Comparison of ENCODE assay signal across 7 mouse cellular contexts in the genomic region with DNA sequence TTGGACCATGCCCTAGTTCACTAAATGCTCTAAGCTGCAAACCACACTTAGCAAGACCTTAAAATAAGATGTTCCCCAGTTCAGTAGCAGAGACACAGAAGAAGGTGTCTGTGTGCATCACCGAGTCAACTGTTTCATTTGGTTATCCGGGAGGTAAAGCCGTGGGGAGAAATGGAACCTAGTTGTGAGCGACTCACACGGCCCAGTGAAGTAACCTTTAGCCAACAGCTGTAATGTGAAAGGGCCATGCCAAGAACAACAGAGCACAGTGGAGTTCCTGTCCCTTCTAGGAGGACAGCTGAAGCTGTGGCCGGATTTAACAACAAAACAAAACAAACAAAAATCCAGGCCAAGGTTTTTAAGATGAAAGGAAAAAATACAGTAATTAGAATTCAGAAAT. TPM values are rescaled to one million over a fixed set of nuclear protein-coding genes. Genes with fewer than 3 reads are reported as not detected.
DNase-seq lines count a peak whose midpoint lies in the region; ATAC-seq and TF ChIP-seq lines count a peak whose summit lies in the region.

No protein-coding gene starts in this region.

- ATAC-seq in heart, embryonic 14.5 days (ENCODE audit: insufficient number of reproducible peaks, insufficient read depth, low FRiP score, low read depth): no peak
- no peak for ATAC-seq in liver, embryonic 14.5 days (ENCODE audit: insufficient read depth)

- peak overlapping the region; percentile 79 for H3K9ac ChIP-seq in heart, embryonic 14.5 days (ENCODE audit: low read length)
- no peak overlapping the region for H3K9ac ChIP-seq in liver, embryonic 14.5 days (replicated peaks)

- 51% methylated on average over 6 of the region's 6 CpGs for WGBS in heart, embryonic 14.5 days
- WGBS in liver, embryonic 14.5 days (ENCODE audit: insufficient replicate concordance): 63% methylated on average over 6 of the region's 6 CpGs

- H3K9me3 ChIP-seq in heart, embryonic 14.5 days (ENCODE audit: control insufficient read depth, low read length): no peaks in the 10 kb centered on the region
- H3K9me3 ChIP-seq in liver, embryonic 14.5 days (ENCODE audit: control insufficient read depth, low read length): no peaks in the 10 kb centered on the region

- TF ChIP-seq CTCF in liver, embryonic 14.5 days (IDR thresholded peaks at IDR 0.05; ENCODE audit: low read depth): no peak

- DNase-seq in 3134 (ENCODE audit: extremely low read depth, insufficient read length, low spot score): peak; percentile 38
- peak; percentile 54 for DNase-seq in NIH3T3 (ENCODE audit: low read depth)
- DNase-seq in liver, embryonic 14.5 days (ENCODE audit: low read depth in 3 of 3, low spot score in 3 of 3): no peak
- no peak for DNase-seq in ovary, postnatal 14 days (ENCODE audit: low spot score)
- no peak for DNase-seq in urinary bladder, postnatal 14 days (ENCODE audit: low spot score)
- DNase-seq in spleen, adult 18-20 months: no peak

- peak overlapping the region; percentile 70 to 72 for H3K27ac ChIP-seq in heart, embryonic 14.5 days (replicated peaks in 1 of 2; ENCODE audit: control insufficient read depth in 1 of 2, insufficient read depth in 1 of 2, low read depth in 2 of 2, low read length in 2 of 2)
- no peak overlapping the region for H3K27ac ChIP-seq in liver, embryonic 14.5 days

- peaks cover 6 to 9% of the 10 kb centered on the region in 2 experiments; a peak in 2 of 4 replicates for H3K4me1 ChIP-seq in heart, embryonic 14.5 days (ENCODE audit: control insufficient read depth in 2 of 2, insufficient read depth in 2 of 2, low read length in 2 of 2)
- H3K4me1 ChIP-seq in liver, embryonic 14.5 days (replicated peaks; ENCODE audit: control insufficient read depth in 2 of 2, insufficient read depth in 2 of 2, low read length in 1 of 2): no peaks in the 10 kb centered on the region

- no peaks in the 10 kb centered on the region for H3K36me3 ChIP-seq in heart, embryonic 14.5 days (ENCODE audit: control insufficient read depth, insufficient read depth, low read length)
- no peaks in the 10 kb centered on the region for H3K36me3 ChIP-seq in liver, embryonic 14.5 days (replicated peaks; ENCODE audit: control insufficient read depth, insufficient read depth, low read depth)

- H3K4me3 ChIP-seq in heart, embryonic 14.5 days (ENCODE audit: control insufficient read depth in 1 of 2, insufficient read depth in 1 of 2, low read depth in 1 of 2, low read length in 2 of 2): peak overlapping the region; percentile 12 to 52; a peak in 3 of 4 replicates
- H3K4me3 ChIP-seq in liver, embryonic 14.5 days (ENCODE audit: insufficient read depth in 1 of 2, low read depth in 2 of 2, low read length in 2 of 2): no peak overlapping the region

- peak overlapping the region; percentile 78 for H3K4me2 ChIP-seq in heart, embryonic 14.5 days (ENCODE audit: low read length)
- peak overlapping the region; percentile 30 for H3K4me2 ChIP-seq in liver, embryonic 14.5 days (ENCODE audit: low read depth)

- TF ChIP-seq EP300 in liver, embryonic 14.5 days (IDR thresholded peaks at IDR 0.05; ENCODE audit: low read depth): no peak

- no peaks in the 10 kb centered on the region for H3K27me3 ChIP-seq in heart, embryonic 14.5 days (ENCODE audit: control insufficient read depth, insufficient read depth, low read length)
- no peaks in the 10 kb centered on the region for H3K27me3 ChIP-seq in liver, embryonic 14.5 days (ENCODE audit: control insufficient read depth, insufficient read depth, low read length)

RNA-seq across cellular contexts. Expression of a gene that starts 1.3 kb away (rescaled TPM):
- not detected in 2 replicates for polyA plus RNA-seq in heart, embryonic 14.5 days (2014; fragmentation: Nextera tagmentation; extraction: Ambion mirVana)
- polyA plus RNA-seq in liver, embryonic 14.5 days (2012; rRNA removed): not detected in 2 replicates
- not detected in 2 replicates for polyA plus RNA-seq in liver, embryonic 14.5 days (2014; fragmentation: Nextera tagmentation; extraction: Ambion mirVana)

RNA-seq across cellular contexts. Expression of a gene that starts 2.0 kb away (rescaled TPM):
- polyA plus RNA-seq in heart, embryonic 14.5 days (2014; fragmentation: Nextera tagmentation; extraction: Ambion mirVana): 17.7 and 18.6 TPM in 2 replicates
- 0.77 and 1.3 TPM in 2 replicates for polyA plus RNA-seq in liver, embryonic 14.5 days (2012; rRNA removed)
- 2.2 and 2.8 TPM in 2 replicates for polyA plus RNA-seq in liver, embryonic 14.5 days (2014; fragmentation: Nextera tagmentation; extraction: Ambion mirVana)

Comparison
In these comparisons a context has a peak if more than half of its experiments do, and no peak if none do; other contexts are left out.
1. DNase-seq: peak in 3134 (single experiment) and NIH3T3 (single experiment); none in liver, embryonic 14.5 days (0 of 3), ovary, postnatal 14 days (single experiment), urinary bladder, postnatal 14 days (single experiment) and spleen, adult 18-20 months (0 of 2).
2. H3K4me3 ChIP-seq: peak in heart, embryonic 14.5 days (2 of 2); none in liver, embryonic 14.5 days (0 of 2).